In genomic region chr17:24141425-24141920, GRCm38 (mm10) we compare ENCODE assay signal across 8 mouse cellular contexts. TPM values are rescaled to one million over a fixed set of nuclear protein-coding genes. Genes with fewer than 3 reads are reported as not detected.
DNase-seq lines count a peak whose midpoint lies in the region; ATAC-seq and TF ChIP-seq lines count a peak whose summit lies in the region.

No protein-coding gene starts in this region.

- intact Hi-C loops in heart, postnatal 36 days (cut with DNase I): loop anchor here (2.0 kb wide), 1 partner anchor 69 kb away; the partner anchor contains the start of gene Kctd5

- H3K4me3 ChIP-seq in ES-E14 (ENCODE audit: insufficient read depth in 1 of 2, low read depth in 1 of 2, low read length in 2 of 2, poor library complexity in 1 of 2, severe bottlenecking in 1 of 2): peak overlapping the region; percentile 83 to 94
- peak overlapping the region; percentile 97 for H3K4me3 ChIP-seq in forebrain, embryonic 15.5 days
- H3K4me3 ChIP-seq in layer of hippocampus, adult 2 months: peak overlapping the region; percentile 91
- peak overlapping the region; percentile 96 for H3K4me3 ChIP-seq in lung, embryonic 14.5 days (ENCODE audit: low read depth, low read length)
- H3K4me3 ChIP-seq in olfactory bulb, adult 2 months (ENCODE audit: insufficient read depth, low read depth, low read length): peak overlapping the region; percentile 100
- peak overlapping the region; percentile 86 for H3K4me3 ChIP-seq in thymus, adult 2 months (ENCODE audit: control insufficient read depth, insufficient read depth, low read length)

- TF ChIP-seq CTCF in layer of hippocampus, adult 2 months (conservative IDR thresholded peaks at IDR 0.05): 0 out of 2 replicates have a peak, but pooled peaks have one; percentile 3
- no peak for TF ChIP-seq CTCF in lung, embryonic 14.5 days (IDR thresholded peaks at IDR 0.05; ENCODE audit: low read depth)
- TF ChIP-seq CTCF in olfactory bulb, adult 2 months (IDR thresholded peaks at IDR 0.05; ENCODE audit: insufficient read depth, low read depth, low read length): no peak
- TF ChIP-seq CTCF in thymus, adult 2 months (IDR thresholded peaks at IDR 0.05; ENCODE audit: borderline replicate concordance, control insufficient read depth, extremely low read depth, insufficient read depth, low read length, poor library complexity): 0 out of 2 replicates have a peak, but pooled peaks have one; percentile 40

- no peaks in the 10 kb centered on the region for H3K36me3 ChIP-seq in ES-E14 (ENCODE audit: control insufficient read depth, insufficient read depth, low read length, poor library complexity, severe bottlenecking)
- H3K36me3 ChIP-seq in forebrain, embryonic 15.5 days: no peaks in the 10 kb centered on the region
- H3K36me3 ChIP-seq in lung, embryonic 14.5 days (ENCODE audit: insufficient read depth): no peaks in the 10 kb centered on the region
- H3K36me3 ChIP-seq in thymus, adult 2 months (ENCODE audit: control insufficient read depth, insufficient read depth, low read length): no peaks in the 10 kb centered on the region

- H3K9ac ChIP-seq in ES-E14 (ENCODE audit: insufficient read depth, low read depth, low read length, poor library complexity, severe bottlenecking): peak overlapping the region; percentile 97
- peak overlapping the region; percentile 94 for H3K9ac ChIP-seq in forebrain, embryonic 15.5 days (replicated peaks)
- peak overlapping the region; percentile 89 for H3K9ac ChIP-seq in lung, embryonic 14.5 days

- in situ Hi-C loops in ES-E14 (cut with MboI; ENCODE audit: low sequenced_read_pairs in 2 of 2, unreplicated experiment in 2 of 2): no loop called here

- no peaks in the 10 kb centered on the region for H3K27me3 ChIP-seq in forebrain, embryonic 15.5 days
- no peaks in the 10 kb centered on the region for H3K27me3 ChIP-seq in lung, embryonic 14.5 days (ENCODE audit: insufficient read depth, low read length)
- H3K27me3 ChIP-seq in thymus, adult 2 months (ENCODE audit: control insufficient read depth, insufficient read depth, low read length): no peaks in the 10 kb centered on the region

- TF ChIP-seq POLR2A in olfactory bulb, adult 2 months (IDR thresholded peaks at IDR 0.05; ENCODE audit: insufficient read depth, low read depth, low read length): peak; percentile 70
- peak; percentile 83 for TF ChIP-seq POLR2A in thymus, adult 2 months (IDR thresholded peaks at IDR 0.05; ENCODE audit: control insufficient read depth, extremely low read depth, insufficient read depth, low read length, poor library complexity)

- H3K4me2 ChIP-seq in forebrain, embryonic 15.5 days (replicated peaks): peak overlapping the region; percentile 95
- H3K4me2 ChIP-seq in lung, embryonic 14.5 days: peak overlapping the region; percentile 76

- peak overlapping the region; percentile 52; the same call in 1 of the 2 replicates for H3K27ac ChIP-seq in ES-E14 (ENCODE audit: insufficient read depth, low read depth, low read length, poor library complexity, severe bottlenecking)
- peak overlapping the region; percentile 88 for H3K27ac ChIP-seq in forebrain, embryonic 15.5 days (replicated peaks)
- H3K27ac ChIP-seq in layer of hippocampus, adult 2 months: peak overlapping the region; percentile 98
- peak overlapping the region; percentile 86 for H3K27ac ChIP-seq in lung, embryonic 14.5 days (ENCODE audit: low read depth)
- peak overlapping the region; percentile 96 for H3K27ac ChIP-seq in olfactory bulb, adult 2 months (ENCODE audit: insufficient read depth, low read depth, low read length)
- peak overlapping the region; percentile 77 for H3K27ac ChIP-seq in thymus, adult 2 months (ENCODE audit: control insufficient read depth, insufficient read depth, low read length)

- WGBS in forebrain, embryonic 15.5 days: under 1% methylated on average over 28 of the region's 57 CpGs
- WGBS in lung, embryonic 14.5 days: under 1% methylated on average over 52 of the region's 57 CpGs
- under 1% methylated on average over 52 of the region's 57 CpGs for WGBS in olfactory bulb, adult 2 months
- 1% methylated on average over 57 of the region's 57 CpGs for WGBS in thymus, adult 2 months

- DNase-seq in ES-E14 (ENCODE audit: low read depth, low spot score): peak; percentile 94
- peak; percentile 98 for DNase-seq in cerebellum, adult 11-12 months
- peak; percentile 95 to 97 for DNase-seq in heart, postnatal 36 days
- peak; percentile 97 to 98 for DNase-seq in layer of hippocampus, adult 2 months (ENCODE audit: low spot score in 2 of 2)
- peak; percentile 99 for DNase-seq in lung, embryonic 14.5 days
- DNase-seq in thymus, adult 2 months: peak; percentile 97

- H3K9me3 ChIP-seq in ES-E14 (ENCODE audit: control insufficient read depth, insufficient read depth, low read depth, low read length): no peaks in the 10 kb centered on the region
- no peaks in the 10 kb centered on the region for H3K9me3 ChIP-seq in forebrain, embryonic 15.5 days
- no peaks in the 10 kb centered on the region for H3K9me3 ChIP-seq in lung, embryonic 14.5 days (ENCODE audit: low read depth, low read length)

- ATAC-seq in forebrain, embryonic 15.5 days (replicated peaks): peak; percentile 98
- peak; percentile 98 for ATAC-seq in lung, embryonic 14.5 days (ENCODE audit: insufficient read depth)

- peaks cover 0 to 5% of the 10 kb centered on the region in 2 experiments; a peak in 3 of 4 replicates for H3K4me1 ChIP-seq in ES-E14 (ENCODE audit: control insufficient read depth in 2 of 2, insufficient read depth in 2 of 2, low read length in 2 of 2, poor library complexity in 1 of 2)
- peaks cover 34% of the 10 kb centered on the region for H3K4me1 ChIP-seq in forebrain, embryonic 15.5 days
- peaks cover 9% of the 10 kb centered on the region for H3K4me1 ChIP-seq in lung, embryonic 14.5 days (ENCODE audit: insufficient read depth)
- H3K4me1 ChIP-seq in olfactory bulb, adult 2 months (ENCODE audit: control insufficient read depth, insufficient read depth, low read length): peaks cover 8% of the 10 kb centered on the region
- H3K4me1 ChIP-seq in thymus, adult 2 months (replicated peaks; ENCODE audit: control insufficient read depth, insufficient read depth, low read length): peaks cover 22% of the 10 kb centered on the region

TF ChIP-seq in ES-E14, 5 proteins besides CTCF, POLR2A, EP300 and RAD21:
- TF ChIP-seq MAFK (IDR thresholded peaks at IDR 0.05; ENCODE audit: insufficient read depth, low read depth, low read length) (no peak), HCFC1 (IDR thresholded peaks at IDR 0.05; ENCODE audit: borderline replicate concordance, insufficient read depth, low read length) (no peak), ZC3H11A (IDR thresholded peaks at IDR 0.05; ENCODE audit: borderline replicate concordance, low read depth, low read length) (no peak), CHD2 (IDR thresholded peaks at IDR 0.05; ENCODE audit: low read depth, low read length) (no peak), ZNF384 (IDR thresholded peaks at IDR 0.05; ENCODE audit: low read depth, low read length) (no peak)
TF ChIP-seq in ES-E14: peak in this region for 0.

RNA-seq across cellular contexts. Expression of gene Pdpk1, which starts 9.3 kb away (rescaled TPM):
- total RNA-seq in ES-E14 (2012; rRNA removed): 25.6 and 26.7 TPM in 2 replicates
- 58.8 and 61.9 TPM in 2 replicates for polyA plus RNA-seq in forebrain, embryonic 15.5 days (2015; fragmentation: Nextera tagmentation; extraction: Ambion mirVana)
- total RNA-seq in heart, postnatal 36 days (2021): 10 to 100 TPM; 41.0 to 45.2 TPM
- 100 to 1,000 TPM in 1 of 2 experiments, 10 to 100 TPM in 1; 97.3 to 109 TPM for total RNA-seq in layer of hippocampus, adult 2 months (2021)
- 34.9 and 37.3 TPM in 2 replicates for polyA plus RNA-seq in lung, embryonic 14.5 days (2014; fragmentation: Nextera tagmentation; extraction: Ambion mirVana)
- not detected in 2 replicates for polyA plus RNA-seq in olfactory bulb, adult 2 months (2012; ENCODE audit: insufficient read depth, insufficient read length, low replicate concordance, missing spikeins)
- polyA plus RNA-seq in thymus, adult 2 months (2012; rRNA removed): 56.6 and 57.8 TPM in 2 replicates

RNA-seq across cellular contexts. Expression of gene Amdhd2, which starts 22.1 kb away (rescaled TPM):
- total RNA-seq in ES-E14 (2012; rRNA removed): 28.5 and 35.3 TPM in 2 replicates
- polyA plus RNA-seq in forebrain, embryonic 15.5 days (2015; fragmentation: Nextera tagmentation; extraction: Ambion mirVana): 28.7 and 31.5 TPM in 2 replicates
- total RNA-seq in heart, postnatal 36 days (2021): 10 to 100 TPM; 10.8 to 15.0 TPM
- 10 to 100 TPM; 43.1 to 45.3 TPM for total RNA-seq in layer of hippocampus, adult 2 months (2021)
- 23.6 and 33.3 TPM in 2 replicates for polyA plus RNA-seq in lung, embryonic 14.5 days (2014; fragmentation: Nextera tagmentation; extraction: Ambion mirVana)
- not detected in 2 replicates for polyA plus RNA-seq in olfactory bulb, adult 2 months (2012; ENCODE audit: insufficient read depth, insufficient read length, low replicate concordance, missing spikeins)
- 48.2 and 57.6 TPM in 2 replicates for polyA plus RNA-seq in thymus, adult 2 months (2012; rRNA removed)

RNA-seq across cellular contexts. Expression of gene Atp6v0c, which starts 28.0 kb away (rescaled TPM):
- total RNA-seq in ES-E14 (2012; rRNA removed): 129 and 159 TPM in 2 replicates
- polyA plus RNA-seq in forebrain, embryonic 15.5 days (2015; fragmentation: Nextera tagmentation; extraction: Ambion mirVana): 872 and 917 TPM in 2 replicates
- total RNA-seq in heart, postnatal 36 days (2021): 100 to 1,000 TPM; 227 to 247 TPM
- 1,000 to 10,000 TPM; 1,075 to 1,153 TPM for total RNA-seq in layer of hippocampus, adult 2 months (2021)
- polyA plus RNA-seq in lung, embryonic 14.5 days (2014; fragmentation: Nextera tagmentation; extraction: Ambion mirVana): 450 and 473 TPM in 2 replicates
- 528 TPM in 1 of 2 replicates, not detected in the other for polyA plus RNA-seq in olfactory bulb, adult 2 months (2012; ENCODE audit: insufficient read depth, insufficient read length, low replicate concordance, missing spikeins)
- 977 and 1,122 TPM in 2 replicates for polyA plus RNA-seq in thymus, adult 2 months (2012; rRNA removed)

Comparison
In these comparisons a context has a peak if more than half of its experiments do, and no peak if none do; other contexts are left out.
1. Peak in every context shown above with its lines: DNase-seq, ATAC-seq, H3K4me3 ChIP-seq and H3K27ac ChIP-seq.
2. CTCF ChIP-seq: peak in layer of hippocampus, adult 2 months (single experiment) and thymus, adult 2 months (single experiment); none in lung, embryonic 14.5 days (single experiment) and olfactory bulb, adult 2 months (single experiment).